Mouse (Mus musculus) fibroblast of lung, adult 2 months (primary cell): ENCODE measurements around the gene Thbs3.

Source experiments
- DNase-seq: peaks from one replicate; pipeline ENCODE4 v3.0.0-alpha.2; 2011; ENCODE audit warnings: low read depth

Gene Thbs3

DNA sequence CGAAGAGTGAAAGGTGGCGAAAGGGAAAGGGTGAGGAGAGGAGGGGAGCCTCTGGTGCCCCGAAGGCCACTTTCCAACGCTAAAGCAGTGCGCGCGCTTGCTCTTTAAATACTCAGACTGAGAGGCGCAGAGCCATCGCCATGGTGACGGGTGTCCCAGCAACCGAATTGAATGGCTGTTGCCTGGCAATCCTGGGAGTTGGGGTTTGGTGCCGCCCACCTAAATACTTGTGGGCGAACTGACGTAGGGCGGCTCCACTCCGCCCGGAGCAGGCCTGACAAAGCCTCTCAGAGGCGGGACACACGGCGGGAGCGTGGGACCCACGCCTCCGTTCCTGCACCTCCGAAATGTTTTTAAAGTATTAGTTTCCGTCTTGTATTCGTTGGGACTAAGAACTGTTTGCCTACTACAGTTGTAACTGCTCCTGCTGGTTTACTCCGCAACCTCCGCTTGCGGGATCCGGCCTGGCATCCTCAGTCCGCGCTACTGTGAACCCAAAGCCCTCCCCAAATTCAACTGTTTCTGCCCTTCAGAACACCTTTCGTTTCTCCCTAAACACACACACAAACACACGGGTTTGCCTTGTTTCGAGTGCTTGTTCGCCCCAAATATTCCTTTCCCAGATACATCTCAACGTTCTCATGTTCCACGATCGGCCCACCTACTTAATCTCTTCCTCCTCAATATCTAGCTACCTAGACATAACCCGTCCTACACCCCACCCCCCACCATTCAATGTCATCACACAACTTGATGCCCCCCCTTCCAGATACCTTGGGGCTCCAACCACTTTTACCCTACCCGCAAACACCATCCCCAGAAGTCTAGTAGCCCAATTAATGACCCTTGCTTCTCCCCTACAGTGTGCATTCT, 12.6 kb downstream of the Thbs3 start:
- peak; percentile 94 for DNase-seq

DNA sequence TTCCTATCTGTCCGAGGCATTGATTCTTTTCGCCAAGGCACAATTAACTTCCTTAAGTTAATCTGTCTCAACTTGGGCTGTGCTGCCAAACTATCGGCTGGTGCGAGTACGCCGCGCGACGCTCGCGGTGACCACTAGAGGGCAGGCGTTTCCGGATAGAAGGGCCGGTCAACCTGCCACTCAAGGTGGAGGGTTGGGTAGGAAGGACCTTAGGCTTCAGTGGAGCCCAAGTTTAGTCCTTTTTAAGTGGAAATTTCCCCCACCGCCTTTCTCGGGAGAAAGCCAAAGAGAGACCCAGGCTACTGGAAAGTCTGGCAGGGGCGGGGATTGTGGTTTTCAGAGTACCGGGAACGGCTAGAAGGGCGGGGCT, 13.2 kb downstream of the Thbs3 start:
- no peak for DNase-seq

DNA sequence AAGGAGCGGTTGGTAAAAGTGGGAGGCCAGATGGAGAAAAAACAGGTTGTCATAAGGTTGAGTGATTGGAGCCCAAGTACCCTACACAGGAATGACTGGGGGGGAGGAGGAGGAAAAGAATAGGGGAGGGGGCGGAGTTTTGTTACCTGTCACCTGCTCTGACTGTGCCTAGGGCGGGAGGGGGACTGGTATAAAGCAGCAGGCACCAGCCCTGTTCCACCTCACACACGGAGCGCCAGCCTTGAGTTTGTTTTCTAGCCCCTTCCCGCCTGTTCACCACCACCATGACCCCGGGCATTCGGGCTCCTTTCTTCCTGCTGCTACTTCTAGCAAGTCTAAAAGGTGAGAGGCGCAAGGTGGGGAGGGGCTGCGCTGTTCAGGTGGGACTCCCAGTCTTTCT, 13.9 kb downstream of the Thbs3 start, which contains the start of gene Muc1:
Gene Muc1, plus strand, starts transcription at position 222 of the 400 bp plus-strand sequence.
- no peak for DNase-seq

DNA sequence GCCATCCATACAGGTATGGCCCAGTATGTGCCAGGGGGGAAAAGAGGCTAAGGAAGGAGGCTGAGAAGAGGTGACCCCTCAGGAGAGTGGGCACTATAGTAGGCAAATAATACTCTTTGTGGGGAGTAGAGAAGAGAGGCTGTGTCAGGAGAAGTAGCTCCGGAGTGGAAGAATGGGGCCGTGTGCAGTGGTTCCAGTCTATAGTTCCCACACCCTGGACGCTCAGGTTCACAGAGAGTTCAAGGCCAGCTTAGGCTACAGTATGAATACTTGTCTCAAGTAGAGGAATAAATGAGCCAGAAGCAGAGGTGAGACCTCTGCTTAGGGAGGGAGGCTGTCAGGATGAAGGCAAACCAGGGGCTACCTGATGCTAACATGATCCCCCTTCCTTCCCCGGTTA, 14.3 kb downstream of the Thbs3 start:
- no peak for DNase-seq

DNA sequence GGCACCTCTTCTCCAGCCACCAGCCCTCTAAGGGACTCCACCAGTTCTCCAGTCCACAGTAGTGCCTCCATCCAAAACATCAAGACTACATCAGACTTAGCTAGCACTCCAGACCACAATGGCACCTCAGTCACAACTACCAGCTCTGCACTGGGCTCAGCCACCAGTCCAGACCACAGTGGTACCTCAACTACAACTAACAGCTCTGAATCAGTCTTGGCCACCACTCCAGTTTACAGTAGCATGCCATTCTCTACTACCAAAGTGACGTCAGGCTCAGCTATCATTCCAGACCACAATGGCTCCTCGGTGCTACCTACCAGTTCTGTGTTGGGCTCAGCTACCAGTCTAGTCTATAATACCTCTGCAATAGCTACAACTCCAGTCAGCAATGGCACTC, 15.6 kb downstream of the Thbs3 start:
- no peak for DNase-seq

DNA sequence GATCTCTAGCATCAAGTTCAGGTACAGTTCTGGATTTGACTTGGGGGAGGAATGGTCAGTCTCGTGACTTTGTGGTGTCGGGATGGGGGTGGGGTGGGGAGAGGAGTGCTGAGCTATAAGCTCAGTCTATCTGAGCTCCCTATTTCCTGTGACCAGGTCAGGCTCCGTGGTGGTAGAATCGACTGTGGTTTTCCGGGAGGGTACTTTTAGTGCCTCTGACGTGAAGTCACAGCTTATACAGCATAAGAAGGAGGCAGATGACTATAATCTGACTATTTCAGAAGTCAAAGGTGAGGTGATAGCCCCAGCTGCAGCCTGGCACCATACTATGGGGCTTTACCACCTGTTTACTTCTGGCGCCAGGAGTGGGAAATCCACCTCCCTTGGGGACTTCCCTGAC, 16.4 kb downstream of the Thbs3 start:
- no peak for DNase-seq

DNA sequence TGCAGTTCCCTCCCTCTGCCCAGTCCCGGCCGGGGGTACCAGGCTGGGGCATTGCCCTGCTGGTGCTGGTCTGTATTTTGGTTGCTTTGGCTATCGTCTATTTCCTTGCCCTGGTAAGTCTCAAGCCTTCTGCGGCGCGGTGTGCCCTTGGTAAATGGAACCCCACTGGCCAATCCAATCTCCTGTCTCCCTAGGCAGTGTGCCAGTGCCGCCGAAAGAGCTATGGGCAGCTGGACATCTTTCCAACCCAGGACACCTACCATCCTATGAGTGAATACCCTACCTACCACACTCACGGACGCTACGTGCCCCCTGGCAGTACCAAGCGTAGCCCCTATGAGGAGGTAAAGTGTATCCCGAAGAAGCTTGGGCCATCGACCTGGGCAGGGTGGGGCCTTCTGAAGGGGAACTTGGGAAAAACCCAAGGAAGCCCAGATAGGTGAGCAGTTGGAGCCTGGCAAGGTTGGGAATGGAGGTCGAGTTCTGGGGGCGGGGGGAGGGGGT, 16.8 kb downstream of the Thbs3 start:
- no peak for DNase-seq

DNA sequence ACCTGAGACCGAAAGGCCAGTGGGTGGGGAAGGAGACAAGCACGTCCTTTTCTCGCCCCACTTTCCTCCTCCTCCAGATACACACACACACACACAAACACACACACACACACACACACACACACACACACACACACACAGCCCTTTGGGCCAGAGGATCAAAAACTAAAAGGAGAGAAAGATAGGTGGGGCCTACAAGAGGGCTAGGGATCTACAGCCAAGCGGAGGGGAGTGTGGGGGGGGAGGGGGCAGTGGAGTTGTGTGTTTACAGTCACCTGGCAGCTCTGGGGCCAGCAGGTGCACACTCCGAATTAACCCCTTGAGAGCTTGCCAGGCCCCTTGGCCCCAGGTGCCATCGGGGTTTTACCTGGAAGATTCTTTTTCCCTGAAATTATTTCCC, 17.6 kb downstream of the Thbs3 start:
- DNase-seq = no peak

DNA sequence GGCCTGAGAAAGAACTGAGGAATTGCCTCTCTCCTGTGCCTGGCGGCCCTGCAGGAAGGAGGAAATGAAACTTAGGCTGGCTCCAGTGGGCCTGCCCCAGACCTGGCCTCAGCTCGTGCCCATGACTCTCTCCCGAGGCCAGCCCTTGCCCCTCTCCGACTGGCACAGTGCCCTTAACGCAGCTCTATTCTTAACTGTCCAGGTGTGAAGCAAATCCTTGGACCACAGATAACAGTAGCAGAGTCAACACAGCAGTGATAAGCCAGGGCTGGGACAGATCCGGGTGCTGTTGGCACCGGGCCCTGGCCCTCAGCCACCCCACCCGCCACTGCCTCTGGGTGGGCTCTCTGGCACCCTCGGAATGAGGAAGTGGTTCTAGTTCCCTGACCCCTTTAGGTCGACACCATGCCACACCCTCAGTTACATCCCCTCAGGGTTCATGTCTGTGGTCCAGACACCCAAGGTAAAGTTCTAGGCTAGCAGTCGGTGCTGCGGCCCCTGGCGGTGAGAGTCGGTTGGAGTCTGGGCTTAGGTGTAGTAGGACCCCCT, 18.7 kb downstream of the Thbs3 start:
- no peak for DNase-seq

DNA sequence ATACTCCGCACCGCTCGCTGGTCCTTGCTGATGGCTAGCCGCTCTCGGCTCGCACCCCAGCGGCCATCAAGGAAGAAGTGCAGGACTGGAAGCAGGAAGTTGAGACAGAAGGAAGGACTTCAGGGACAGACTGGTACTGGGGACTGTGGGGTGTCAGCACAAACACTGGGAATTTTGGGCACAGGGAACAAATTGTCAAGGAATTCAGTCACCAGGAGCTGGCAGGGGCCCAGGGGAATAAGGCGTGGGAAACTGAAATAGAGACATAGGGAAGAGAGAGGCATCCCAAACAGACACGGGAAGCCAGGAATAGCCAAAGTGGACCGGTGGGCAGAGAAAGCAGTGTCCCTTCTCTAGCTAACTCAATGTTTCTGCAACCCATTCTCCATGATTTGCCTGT, 21.5 kb downstream of the Thbs3 start:
- no peak for DNase-seq

DNA sequence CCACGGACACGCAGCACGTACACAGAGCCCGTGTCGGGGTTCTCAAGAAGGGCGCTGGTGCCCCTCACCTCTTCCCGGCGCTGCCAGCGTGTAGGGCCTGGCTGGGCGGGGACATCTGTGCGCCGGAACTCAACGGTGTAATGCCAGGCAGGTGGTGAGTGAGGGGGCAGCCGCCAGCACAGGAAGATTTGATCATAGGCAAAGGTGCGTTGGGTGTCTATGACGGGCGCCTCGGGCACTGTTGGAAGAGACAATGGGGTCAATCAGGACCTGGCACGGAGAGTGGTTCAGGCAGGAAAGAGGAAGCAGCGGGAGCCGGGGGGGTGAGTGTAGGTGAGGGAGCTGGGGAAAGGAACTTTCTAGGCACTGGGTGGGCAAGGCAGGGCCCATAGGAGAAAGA, 22.7 kb downstream of the Thbs3 start:
- DNase-seq = no peak

DNA sequence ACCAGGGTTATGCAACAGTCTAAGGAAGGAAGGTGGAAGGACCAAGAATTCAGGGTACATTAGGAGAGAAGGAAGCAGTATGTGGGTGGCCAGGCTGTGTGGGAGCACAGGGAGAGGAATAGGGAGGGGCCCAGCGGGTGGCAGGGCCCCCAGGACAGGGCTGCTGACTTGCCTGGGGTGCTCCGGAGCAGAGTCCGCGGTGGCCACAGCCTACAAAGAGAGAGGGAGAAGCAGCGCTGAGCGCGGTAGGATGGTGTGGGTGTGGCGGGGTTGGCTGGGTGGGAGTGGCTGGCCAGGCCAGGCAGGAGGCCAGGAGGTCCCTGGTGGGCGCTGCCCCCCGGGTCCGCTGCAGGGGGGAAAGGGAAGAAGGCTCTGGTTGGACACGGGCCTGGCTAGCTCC, 23.5 kb downstream of the Thbs3 start:
- DNase-seq = no peak

DNA sequence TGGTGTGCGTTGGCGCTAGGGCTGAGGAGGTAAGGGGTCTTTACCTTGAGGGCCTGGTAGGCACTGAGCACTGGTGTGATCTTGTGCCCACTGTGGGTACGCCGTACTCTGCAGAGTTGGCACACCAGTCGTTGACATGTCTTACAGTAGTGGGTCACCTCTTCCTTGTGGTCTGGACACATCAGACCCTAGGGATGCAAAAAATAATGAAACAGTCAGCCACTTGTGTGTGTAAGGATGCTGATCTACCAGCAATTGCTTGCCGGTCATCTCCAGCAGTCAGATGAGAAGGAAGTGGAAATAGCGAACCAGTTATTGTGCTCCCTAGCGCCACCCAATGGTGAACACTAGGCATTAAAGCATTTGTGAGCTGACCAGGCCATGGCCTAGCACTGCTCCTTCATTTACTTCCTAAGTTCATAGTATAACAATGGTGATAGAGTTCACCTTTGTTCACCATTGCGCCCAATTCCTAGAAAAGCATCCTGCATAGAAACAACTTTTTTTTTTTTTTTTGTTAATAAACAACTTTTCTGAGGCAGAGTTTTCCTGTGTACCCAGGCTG, 27.4 kb downstream of the Thbs3 start:
- no peak for DNase-seq

DNA sequence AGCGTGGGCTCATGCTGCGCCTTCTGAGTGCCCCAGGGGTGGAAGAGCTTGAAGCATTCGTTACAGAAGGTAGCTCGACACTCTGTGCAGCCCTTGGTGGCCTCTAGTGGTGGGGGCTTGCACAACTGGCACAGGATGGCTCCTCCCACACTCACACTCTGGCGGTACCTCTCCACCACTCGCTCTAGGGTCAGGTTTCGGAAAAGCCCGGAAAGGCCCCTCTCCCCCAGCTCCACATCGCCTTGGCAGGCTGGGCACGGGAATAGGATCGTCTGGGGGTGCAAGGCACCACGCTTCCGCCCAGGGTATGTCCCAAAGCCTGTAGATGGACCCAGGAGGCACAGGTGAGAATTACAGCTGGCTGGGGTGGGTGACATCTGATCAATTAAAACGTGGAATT, 28.6 kb downstream of the Thbs3 start:
- DNase-seq = no peak

DNA sequence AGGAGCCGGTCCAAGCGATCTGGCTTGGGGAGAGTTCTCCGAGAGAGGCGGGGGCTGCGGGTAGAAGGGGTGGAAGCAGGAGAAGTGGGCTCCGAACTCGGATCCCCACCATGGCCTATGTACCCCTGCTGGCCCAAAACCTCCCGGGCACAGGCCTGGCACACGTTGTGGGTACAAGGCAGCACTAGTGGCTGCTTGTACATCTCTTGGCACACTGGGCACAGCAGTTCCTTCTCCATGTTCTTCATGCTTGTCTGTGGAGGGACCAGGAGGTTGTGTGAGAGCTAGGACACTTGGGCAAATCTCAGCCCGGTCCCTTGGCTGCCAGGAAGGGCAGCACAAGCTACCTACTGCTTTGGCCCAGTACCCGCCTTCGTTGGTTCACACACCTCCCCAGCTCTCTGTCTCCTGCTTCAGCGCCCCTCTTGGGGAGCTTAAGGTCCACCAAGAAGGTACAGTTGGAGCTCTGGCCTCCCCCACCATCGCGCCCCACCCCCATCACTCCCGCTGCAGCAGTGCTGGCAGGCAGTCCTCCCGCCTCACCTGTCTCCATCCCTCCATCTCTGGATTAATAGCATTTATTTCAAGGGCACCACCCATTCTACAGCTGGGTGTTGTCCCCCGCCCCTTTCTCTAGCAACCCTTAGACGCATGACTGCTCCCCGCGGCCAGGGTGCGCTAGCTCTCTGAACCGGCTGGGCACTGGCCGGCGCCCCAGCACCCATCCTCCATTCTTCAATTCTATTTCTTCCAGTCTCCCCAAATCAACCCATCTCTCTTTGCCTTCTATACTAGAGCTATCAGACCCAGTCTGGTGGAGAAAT, 29.4 kb downstream of the Thbs3 start:
- DNase-seq = no peak

DNA sequence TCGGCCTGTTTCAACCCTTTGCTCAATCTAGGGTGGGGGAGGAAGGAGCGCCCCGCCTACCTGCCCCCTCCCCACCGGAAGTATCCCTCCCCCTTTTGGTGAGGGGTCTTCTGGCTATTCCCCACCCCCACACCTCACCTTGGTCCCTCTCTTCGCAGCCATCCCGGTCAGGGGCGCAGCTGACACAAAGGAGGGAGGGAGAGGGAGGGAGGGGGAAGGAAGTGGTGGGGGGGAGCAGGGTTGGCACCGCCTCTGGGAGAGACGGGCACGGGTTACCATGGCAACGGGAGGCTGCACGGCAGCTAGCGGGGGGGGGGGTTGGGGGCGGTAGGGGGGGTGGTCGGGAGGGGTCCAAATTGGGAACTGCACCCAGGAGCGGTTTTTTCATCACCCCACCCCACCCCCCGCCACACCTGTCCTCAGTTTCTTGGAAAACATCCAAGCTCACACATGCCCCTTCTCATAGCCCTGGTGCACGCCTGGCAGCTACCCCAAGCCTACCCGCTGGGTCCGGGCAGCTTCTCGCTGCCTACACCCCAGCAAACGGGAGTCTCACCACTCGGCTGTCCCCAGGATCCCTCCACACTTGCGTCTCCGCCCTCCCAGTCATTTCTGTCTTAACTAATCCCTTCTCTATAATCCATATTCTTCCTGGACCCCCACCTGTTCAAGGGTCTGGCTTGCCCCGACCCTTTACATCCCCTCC, 30.2 kb downstream of the Thbs3 start:
- DNase-seq = no peak

DNA sequence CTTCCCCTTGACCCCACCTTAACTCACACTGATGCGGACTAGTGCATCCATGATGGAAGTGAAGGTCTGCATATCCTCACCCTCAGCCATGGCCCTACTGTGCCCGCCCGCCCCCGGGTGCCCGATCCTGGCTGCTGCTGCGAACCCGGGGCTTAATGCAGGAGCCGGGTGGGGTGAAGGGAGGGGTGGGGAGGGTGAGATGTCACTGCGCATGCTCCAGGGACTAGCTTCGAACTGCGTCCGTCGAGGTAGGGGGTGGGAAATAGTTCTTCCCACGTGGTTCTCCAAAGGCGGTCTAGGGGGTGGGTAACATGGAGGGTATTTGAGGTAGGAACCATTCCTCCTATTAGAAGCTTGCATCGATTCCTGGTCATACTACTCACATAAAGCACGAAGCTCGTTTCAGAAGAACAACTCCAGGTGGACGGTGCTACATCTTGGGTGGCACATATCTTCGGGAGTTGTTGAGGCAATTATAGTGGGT, 30.8 kb downstream of the Thbs3 start, which contains the start of gene Krtcap2:
Gene Krtcap2, plus strand, starts transcription at position 279 of the 484 bp plus-strand sequence.
- DNase-seq = no peak

DNA sequence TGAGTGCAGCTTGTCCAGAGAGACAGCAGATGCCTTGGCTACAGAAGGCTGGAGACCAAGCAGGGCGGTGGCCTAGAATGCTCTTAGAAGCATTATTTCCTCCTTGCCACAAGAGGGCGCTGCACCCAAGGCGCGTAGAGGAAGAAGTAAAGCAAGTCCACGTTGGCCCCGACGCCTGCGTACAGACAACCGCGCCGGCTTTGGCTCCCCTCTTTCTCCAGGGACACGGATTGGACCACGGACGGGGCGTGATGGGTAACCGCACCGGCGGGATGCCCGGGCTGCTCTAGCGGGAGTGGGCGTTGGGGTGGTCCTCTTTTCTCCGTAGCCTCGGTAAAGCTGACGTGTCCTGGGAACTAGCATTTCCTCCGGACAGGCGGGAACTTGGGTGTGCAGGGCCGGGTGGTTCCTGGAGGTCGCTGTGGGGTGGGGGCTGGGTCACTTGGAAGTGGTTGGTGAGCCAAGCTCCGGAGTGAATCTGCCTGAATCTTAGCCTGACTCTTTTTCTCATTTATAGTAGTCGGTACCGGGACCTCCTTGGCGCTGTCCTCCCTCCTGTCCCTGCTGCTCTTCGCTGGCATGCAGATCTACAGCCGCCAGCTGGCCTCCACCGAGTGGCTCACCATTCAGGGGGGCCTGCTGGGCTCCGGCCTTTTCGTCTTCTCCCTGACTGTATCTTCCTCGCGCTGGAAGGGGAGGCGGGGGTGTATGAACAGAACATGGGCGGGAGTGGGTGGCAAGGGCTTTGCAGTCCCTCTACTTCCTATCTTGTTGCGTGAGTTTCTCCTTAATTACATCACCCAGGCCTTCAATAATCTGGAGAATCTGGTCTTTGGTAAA, 31.5 kb downstream of the Thbs3 start, which contains the start of gene Trim46:
Gene Trim46, minus strand, starts transcription at position 49 of the 840 bp plus-strand sequence.
- peak; percentile 74 for DNase-seq

DNA sequence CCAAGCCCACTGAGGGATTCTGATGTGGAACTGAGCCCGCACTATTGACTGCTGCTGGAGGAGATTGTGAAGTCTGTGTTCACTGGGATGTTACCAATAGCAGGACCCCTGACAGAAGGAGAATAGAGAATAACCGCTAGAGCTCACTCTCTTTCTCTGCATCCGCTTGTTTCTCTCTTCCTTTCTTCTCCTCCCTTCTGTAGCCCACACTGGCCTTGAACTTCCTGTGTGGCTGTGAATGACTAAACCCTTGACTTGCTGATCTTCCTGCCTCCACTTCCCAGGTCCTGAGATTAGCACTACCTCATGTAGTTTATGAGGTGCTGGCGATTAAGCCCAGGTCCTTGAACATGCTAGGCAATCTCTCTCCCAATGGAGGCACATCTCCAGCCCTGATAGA, 32.5 kb downstream of the Thbs3 start:
- DNase-seq = no peak

DNA sequence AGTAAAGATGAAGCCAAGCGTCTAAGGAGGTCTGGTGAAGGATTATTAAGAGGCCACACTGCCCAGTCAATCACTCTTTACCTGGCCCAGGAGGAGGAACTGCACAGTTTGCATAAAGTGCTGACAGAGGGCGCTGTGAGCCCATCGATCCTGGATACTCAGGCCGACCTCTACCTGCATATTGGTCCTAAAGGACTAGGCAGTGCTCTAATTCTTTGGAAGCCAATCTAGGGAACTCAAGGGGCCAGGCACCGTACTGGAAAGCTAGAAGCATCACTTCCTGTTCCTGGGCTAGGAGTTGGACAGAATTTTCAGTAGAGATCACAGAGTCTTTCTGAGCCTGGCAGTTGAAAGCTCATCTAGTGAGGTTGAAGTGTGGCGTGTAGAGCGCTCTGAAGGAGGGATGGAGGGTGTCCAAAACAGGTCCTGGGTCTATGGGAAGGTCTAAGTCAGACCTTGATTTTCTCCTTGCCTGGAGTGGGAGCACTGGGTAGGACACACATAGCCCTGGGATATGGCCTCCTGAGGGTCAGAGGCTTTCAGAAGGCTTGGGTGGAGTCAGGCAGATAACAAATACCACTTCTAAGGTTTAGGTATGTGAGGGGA, 35.6 kb downstream of the Thbs3 start:
- DNase-seq = no peak
